Mouse (Mus musculus) CH12.LX (cell line): ENCODE data around the gene Cask.

ENCODE experiments used
- CTCF ChIP-seq, 2 experiments: IDR thresholded peaks in 1 of 2; conservative IDR thresholded peaks in 1 of 2; 2 replicates each; pipeline ENCODE4 v1.5.1; 2011 to 2012; ENCODE audit warnings: low read depth in 2 of 2, low read length in 2 of 2, improper control_type of control experiment in 1 of 2, inconsistent platforms in 1 of 2, mild to moderate bottlenecking in 1 of 2, moderate library complexity in 1 of 2
- ELF1 ChIP-seq: IDR thresholded peaks from 2 replicates; pipeline ENCODE4 v1.6.1; 2014; ENCODE audit warnings: low read depth, mild to moderate bottlenecking, inconsistent platforms, low read length, improper control_type of control experiment
- MAFK ChIP-seq: IDR thresholded peaks from 2 replicates; pipeline ENCODE4 v1.6.1; 2011; ENCODE audit warnings: low read length, improper control_type of control experiment; ENCODE audit not compliant: insufficient replicate concordance
- SMC3 ChIP-seq: IDR thresholded peaks from 2 replicates; pipeline ENCODE4 v1.6.1; 2011; ENCODE audit warnings: low read depth, low read length, improper control_type of control experiment
- TCF12 ChIP-seq: IDR thresholded peaks from 2 replicates; pipeline ENCODE4 v1.6.1; 2014; ENCODE audit warnings: low read depth, mild to moderate bottlenecking, inconsistent platforms, low read length, improper control_type of control experiment

DNA sequence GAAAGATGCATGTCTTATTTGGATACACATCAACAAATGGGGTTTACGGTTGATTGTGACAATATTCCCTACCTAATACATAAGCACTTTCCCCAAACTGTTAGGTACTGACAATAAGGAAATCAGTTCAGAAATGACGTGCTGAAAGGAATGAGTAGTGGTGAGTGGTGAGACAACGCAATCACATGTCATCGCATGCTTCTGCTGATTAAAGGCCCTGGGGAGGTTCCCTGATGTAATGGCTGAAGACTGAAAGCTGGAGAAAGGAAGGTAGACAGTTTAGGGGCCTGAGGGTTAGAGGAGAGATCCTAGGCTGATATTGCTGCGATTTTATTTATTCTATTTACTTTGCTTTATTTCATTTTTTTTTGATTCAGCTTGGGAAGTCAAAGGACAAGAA lies 240.1 kb downstream of the Cask start:
- no peak for TF ChIP-seq ELF1
- TF ChIP-seq MAFK = no peak
- no peak for TF ChIP-seq CTCF (conservative IDR thresholded peaks at IDR 0.05 in 1 of 2, IDR thresholded peaks at IDR 0.05 in 1 of 2; ENCODE audit: low read depth in 2 of 2, low read length in 2 of 2)
- TF ChIP-seq TCF12 = no peak
- TF ChIP-seq SMC3 = no peak
